Mouse (Mus musculus): ENCODE measurements around the gene Acsf2.

DNA sequence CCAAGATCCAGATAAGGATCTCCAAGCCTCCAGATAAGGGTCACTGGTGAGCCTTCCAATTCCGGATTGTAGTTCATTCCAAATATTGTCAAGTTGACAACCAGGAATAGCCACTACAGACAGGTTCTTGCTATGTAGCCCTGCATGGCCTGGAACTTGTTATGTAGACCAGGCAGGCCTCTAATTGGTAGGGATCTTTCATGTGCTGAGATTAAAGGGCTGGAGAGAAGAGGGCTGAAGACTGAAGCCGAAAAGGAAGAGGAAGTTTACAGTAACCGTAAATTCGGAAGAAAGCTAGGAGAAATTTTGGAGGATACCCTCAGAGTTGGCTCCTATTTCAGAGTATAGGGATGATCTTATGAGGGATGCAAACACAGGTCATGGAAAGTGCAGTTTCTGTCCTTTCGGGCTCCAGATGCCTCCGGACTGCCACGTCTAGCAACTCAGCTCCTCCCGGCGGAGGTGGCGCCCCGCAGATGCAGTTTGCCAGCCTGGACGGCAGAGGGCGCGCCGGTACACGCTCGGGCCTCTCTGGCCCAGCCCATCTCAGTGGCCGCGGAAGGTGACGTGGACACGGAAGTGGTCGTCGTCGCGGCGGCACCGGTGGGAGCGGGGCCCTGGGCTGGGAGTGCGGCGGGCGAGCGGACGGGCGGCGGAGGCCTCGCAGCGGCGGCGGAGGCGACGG is 27.7 kb upstream of the Acsf2 start, which contains the start of gene Lrrc59:
- TF ChIP-seq CTCF (IDR thresholded peaks at IDR 0.05; ENCODE audit: low read depth, low read length) = peak; percentile 82
- no peak for TF ChIP-seq POLR2A (IDR thresholded peaks at IDR 0.05; ENCODE audit: insufficient read depth, low read length)
- TF ChIP-seq EP300 (IDR thresholded peaks at IDR 0.05; ENCODE audit: insufficient read depth, low read depth, low read length) = peak; percentile 60; the same call in 1 of the 2 replicates
